Mouse (Mus musculus) cerebellum, adult 9-10 months (tissue): ENCODE measurements at regions not wholly inside any gene's neighbourhood (a gene's known extent, or its start where the extent isn't known, plus 50 kb on each side); places are given as distances from the start of the nearest gene placed in this dataset.
"Not testable (repeated sequence)": the region's sequence is repeated elsewhere in the genome, so short reads cannot be mapped to it uniquely, and the experiment has no call there.

Experiments used
- DNase-seq: peaks from one replicate; pipeline ENCODE4 v3.0.0; 2022

- DNase-seq = not testable (repeated sequence)
Measured at GRCm38 (mm10) chr8:118209301-118209700, 74.2 kb upstream of the Cdh13 start.

DNA sequence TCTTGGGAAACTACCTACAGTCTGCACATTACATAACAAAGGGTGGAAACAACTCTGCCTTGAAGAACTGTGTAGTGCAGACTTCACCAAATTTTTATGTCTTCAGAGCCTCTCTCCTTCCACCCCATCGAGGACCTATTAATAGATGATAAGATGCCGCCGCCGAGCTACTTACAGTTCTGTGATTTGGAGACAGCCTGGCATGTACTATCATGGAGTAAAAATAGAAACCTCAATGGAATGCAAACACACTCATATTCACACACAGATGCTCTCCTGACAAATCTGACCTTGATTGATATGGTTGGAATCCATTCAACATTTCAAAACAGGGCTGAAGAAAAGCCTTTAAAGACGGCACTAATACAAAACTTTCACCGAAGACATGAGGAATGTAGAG, 92.7 kb upstream of the Cdh13 start:
- DNase-seq = no peak

DNA sequence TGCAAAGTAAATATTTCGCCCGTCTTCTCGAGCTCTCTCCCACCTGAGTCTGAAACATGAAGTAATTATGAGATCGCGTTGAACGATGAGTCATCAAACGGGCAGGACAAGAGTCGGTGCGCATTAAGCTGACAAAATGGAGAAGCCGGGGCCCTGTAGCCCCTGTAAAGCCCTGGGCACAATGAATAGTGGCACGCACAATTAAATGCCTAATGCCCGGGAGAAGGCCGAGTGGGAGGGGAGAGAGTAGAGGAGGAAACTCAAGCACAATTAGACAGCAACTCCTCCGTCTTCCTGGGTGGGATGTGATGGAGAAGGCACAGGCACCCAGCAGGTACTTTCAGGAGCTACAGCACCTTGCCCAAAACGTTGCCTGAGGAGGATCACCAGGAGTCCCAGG, 94.3 kb upstream of the Cdh13 start:
- no peak for DNase-seq

DNA sequence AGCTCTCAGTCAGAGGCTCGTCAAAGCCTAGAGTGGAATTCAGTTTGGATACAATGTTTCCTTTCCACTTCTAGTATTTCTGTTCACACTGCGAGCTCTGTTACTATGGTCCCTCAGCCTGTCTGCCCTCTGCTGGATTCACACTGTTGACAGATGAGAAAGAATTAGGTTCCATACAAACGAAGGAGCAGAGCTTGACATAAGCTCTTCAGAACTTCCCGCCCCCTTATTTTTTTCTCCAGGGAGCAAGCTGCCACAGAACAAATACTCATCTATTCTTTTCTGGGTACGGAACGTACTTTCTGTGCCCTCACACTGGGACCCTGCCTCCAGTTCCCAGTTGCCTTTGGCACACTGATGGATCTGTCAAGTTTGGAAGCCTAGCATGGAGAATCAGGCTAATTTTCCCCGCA, 114.5 kb upstream of the Cdh13 start:
- DNase-seq = no peak

GRCm38 (mm10) chr8:118162171-118162570, 121.4 kb upstream of the Cdh13 start:
- peak; percentile 8 for DNase-seq

GRCm38 (mm10) chr8:118147359-118148205, 136.0 kb upstream of the Cdh13 start:
- DNase-seq = no peak

DNA sequence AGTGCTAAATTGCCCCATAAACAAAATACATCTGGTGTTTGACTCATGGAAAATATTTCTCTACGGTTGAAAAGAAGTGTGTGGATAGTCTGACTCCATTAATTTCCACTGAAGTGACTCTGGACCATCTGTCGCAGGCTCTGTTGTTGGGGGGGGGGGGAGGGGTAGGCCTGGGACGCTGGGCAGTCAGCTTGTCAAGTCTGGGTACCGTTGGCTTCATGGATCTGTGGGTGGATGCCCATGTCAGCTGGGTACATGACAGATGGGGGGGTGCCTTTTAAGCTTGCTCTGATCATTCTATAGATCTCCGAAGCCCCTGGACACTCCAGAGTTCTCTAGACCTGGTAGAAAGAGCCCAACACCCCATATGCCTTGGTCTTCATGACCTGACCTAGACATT, 139.0 kb upstream of the Cdh13 start:
- DNase-seq = peak; percentile 19

DNA sequence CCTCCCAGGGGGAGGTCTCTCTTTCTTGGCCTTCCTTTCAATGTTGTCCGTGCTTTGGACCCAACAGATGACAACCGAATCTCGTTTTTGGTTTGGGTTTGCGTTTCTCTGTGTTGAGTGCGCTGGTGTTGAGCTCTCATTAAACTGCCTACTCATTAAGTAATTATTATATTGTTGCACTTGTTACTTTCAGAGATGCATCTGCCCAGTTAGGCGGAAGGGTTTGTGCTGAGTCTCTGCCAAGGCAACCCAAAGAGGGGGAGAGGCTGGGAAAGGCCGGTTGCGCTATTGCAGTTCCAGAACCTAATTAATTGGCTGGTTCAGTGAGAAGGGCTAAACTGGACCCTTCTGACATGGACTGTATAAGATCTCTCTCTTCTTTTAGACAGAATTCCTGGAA, 141.2 kb upstream of the Cdh13 start:
- no peak for DNase-seq

- no peak for DNase-seq
Measured at GRCm38 (mm10) chr8:118139928-118140327, 143.6 kb upstream of the Cdh13 start.

GRCm38 (mm10) chr8:118137846-118138245, 145.7 kb upstream of the Cdh13 start:
- no peak for DNase-seq

DNA sequence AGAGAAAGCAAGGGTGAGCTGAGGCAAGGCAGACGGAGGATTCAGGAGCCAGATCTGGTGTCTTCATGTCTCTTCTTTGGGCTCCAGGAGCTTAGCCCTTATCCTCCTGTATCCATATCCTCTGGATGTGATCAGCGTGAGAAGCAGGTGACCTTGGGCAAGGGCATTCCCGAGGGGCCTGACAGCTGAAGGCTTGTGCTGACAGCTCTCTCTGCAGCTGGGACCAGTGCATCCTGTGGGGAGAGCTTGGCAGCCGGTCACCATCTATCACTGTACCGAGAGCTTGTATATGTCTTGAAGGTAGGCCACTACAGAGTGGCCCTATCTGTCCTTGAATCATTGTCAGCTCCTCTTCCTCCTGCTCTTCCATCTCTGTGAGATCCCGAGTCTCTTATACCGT, 158.5 kb upstream of the Cdh13 start:
- DNase-seq = no peak

DNA sequence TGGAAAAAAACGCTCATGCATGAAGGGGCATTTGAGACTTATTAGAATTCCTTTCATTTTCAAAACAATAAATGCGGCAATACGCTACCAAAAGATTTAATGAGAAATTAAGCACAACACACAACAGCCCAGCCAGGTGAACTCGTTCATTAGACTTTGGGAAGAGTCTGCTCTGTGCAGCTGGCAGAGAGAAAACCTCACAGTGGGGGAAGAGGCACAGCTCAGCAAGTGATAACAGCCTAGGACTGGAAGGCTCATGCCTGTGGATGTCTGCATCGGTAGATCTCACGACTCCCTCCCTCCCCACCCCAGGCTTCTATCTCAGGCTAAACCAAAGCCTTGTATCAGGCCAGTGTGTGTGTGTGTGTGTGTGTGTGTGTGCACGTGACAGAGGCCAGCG, 169.3 kb upstream of the Cdh13 start:
- DNase-seq = no peak

- no peak for DNase-seq
Measured at GRCm38 (mm10) chr8:118104464-118105050, 179.0 kb upstream of the Cdh13 start.

DNA sequence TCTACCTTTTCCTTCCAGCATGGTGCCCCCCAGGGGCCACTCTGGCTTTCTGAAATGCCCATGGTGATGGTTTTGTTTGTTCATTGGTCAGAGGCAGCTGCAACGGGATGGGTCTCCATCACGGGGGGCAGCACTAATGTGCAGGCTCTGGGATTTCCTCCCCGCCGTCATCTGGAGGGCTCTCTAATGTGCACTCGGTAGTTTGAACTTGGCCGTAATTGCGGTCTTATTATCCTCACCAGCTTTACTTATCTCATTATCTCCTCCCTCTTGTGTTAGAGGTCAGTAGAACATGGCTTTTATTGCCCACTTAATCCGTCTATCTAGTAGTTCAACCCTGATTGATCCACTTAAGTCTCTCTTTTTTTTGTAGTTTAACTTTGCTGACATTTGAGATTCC, 182.2 kb upstream of the Cdh13 start:
- DNase-seq = no peak

GRCm38 (mm10) chr8:118062736-118063135, 220.8 kb upstream of the Cdh13 start:
- DNase-seq = no peak

DNA sequence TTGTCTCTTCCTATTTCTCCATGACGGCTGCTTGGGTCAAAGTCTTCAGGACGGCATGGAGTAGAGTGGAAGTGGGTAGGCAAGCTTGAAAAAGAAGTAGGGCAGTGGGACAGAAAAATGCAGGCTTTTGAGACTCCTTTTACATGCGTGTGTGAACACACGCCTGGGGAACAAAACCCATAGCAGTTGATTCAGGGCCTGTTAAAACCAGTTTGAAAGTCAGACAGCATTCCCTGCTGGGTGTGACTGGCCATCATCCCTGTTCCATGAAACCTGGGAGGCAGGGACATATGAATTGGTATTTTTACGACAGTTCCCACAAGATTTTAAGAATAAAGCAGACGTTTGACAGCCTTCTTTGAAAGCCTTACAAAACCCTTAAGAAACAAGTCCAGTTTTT, 226.8 kb upstream of the Cdh13 start:
- DNase-seq = no peak

GRCm38 (mm10) chr8:118055536-118055935, 228.0 kb upstream of the Cdh13 start:
- no peak for DNase-seq

- DNase-seq = no peak
Measured at GRCm38 (mm10) chr8:118050386-118050785, 233.1 kb upstream of the Cdh13 start.

DNA sequence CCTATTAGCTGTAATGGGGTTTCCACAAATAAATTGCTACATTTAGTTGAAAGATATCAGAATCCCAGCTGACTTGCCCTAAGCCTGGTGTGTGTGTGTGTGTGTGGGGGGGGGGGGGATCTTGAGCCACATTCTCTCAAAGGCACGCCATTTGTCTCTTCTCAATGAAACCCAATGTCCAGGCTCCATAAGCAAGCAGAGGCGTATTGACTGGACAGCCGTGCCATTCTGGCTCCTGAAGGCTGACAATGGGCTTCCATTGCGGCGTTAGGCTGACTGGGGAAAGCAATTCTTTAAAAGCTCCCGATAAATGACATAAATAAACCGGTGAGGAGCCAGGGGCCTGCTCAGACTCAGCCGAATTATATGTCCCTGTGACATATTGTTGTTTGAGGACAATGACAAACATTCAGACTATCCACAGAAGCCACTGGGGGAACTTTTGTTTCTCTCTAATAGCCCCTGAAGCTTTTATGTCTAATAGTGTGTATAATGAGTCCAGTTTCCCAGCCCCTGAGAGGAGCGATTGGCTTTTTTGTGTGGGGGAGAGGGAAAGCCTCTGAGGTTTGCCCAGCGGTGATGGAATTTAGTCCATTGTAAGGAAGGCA, 240.6 kb upstream of the Mphosph6 start:
- DNase-seq = no peak

DNA sequence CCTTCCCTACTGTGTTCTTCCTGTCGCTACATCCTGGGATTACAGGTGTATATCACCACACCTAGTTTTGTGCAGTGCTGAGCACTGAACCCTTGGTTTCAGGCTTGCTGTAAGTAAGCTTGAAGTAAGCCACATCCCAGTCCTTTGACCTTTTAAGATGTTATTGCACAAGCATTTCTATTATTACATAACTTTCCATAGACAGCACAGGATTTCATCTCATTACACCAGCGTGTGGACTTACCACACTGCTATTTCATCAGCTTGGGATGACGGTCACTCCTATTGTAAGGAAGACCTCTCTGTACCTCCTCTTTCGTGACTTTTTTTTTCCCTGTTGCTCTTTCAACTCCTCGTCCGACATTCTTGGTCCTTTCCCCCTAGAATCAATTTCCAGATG, 239.5 kb upstream of the Mphosph6 start:
- no peak for DNase-seq

- no peak for DNase-seq
Measured at GRCm38 (mm10) chr8:118037801-118038200, 236.1 kb upstream of the Mphosph6 start.

DNA sequence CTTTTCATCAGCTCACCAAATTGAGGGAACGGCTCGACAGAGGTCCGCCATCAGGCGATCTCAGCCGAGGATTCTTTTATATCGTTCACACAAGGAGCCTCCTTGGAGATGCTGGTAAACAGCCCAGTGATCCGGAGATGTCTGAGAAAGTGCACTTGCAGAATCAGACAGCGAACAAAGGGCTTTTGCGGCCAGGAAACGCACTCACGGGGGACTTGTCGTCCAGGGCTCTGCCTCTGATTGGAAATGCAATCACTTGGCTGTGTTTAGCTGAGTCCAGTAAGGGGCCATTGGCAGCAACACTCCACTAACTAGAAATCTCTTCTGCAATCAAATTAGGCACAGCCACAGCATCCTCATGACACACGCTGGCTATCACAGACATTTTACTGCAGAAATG, 232.3 kb upstream of the Mphosph6 start:
- peak; percentile 2 for DNase-seq

DNA sequence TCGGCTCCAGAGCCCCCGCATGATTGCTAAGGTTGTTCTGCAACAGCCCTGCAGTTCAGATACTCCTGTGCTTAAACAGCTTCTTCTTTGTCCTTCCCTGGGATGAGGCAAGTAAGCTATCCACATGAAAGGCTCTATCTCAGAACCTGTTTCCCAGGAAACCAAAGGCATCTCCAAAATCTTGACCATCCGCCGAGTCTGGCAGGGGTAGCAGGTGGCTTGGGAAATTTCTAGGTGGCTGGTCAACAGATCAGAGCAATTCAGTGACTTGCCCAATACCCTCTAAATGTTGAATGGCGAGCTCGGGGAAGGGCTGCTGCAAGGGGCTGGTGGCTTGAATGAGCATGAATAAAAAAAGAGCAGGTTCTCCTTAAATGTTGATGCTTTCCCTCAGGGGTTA, 229.7 kb upstream of the Mphosph6 start:
- DNase-seq = no peak
